Mouse (Mus musculus) bone marrow, adult 2 months (tissue): Measurements from ENCODE around the gene Cpvl.

Experiments
- CTCF ChIP-seq: fragments of 200-500 bp; IDR thresholded peaks from 2 replicates; pipeline ENCODE4 v1.5.1; 2011; ENCODE audit warnings: low read length, control low read depth; ENCODE audit not compliant: control insufficient read depth, insufficient read depth
- POLR2A ChIP-seq: fragments of 200-500 bp; IDR thresholded peaks from 2 replicates; pipeline ENCODE4 v1.6.1; 2011; ENCODE audit warnings: low read depth, mild to moderate bottlenecking, control low read depth, low read length, borderline replicate concordance; ENCODE audit not compliant: control insufficient read depth

GRCm38 (mm10) chr6:54018038-54018437 lies 39.6 kb upstream of the Cpvl start:
- TF ChIP-seq CTCF (no peak), POLR2A (no peak)
